ENCODE assay signal across 8 mouse cellular contexts in the genomic region with DNA sequence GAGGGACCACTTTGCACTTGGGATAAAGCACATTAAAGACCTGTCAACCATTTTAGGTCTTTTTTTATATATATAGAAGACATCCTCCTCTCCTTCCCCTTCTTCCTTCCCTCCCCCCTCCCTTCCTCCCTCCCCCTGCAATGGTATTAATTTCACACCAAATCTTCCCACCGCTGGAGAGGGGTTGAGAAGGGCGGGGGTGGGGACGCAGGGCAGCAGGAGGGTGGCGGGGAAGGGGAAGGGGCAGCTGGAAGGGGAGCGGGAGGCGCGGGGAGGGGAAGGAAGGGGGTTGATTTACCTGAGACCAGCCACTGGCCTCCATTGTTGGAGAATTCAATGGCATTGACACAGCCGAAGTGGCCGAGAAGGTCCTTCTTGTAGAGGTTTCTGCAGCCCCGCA. TPM values are rescaled to one million over a fixed set of nuclear protein-coding genes. Genes with fewer than 3 reads are reported as not detected.
A peak's percentile ranks its signal among the peaks of the same experiment; 100 is the strongest.
DNase-seq lines count a peak whose midpoint lies in the region; ATAC-seq lines count a peak whose summit lies in the region.

No protein-coding gene starts in this region.

- H3K4me2 ChIP-seq in forebrain, embryonic 11.5 days (ENCODE audit: low read depth, low read length, severe bottlenecking), result peak overlapping the region; percentile 69
- H3K4me2 ChIP-seq in liver, embryonic 15.5 days, result peak overlapping the region; percentile 95

- H3K4me1 ChIP-seq in forebrain, embryonic 11.5 days (replicated peaks; ENCODE audit: control insufficient read depth, insufficient read depth, low read length), result peaks cover 3% of the 10 kb centered on the region; the same call in 1 of the 2 replicates
- peaks cover 32% of the 10 kb centered on the region for H3K4me1 ChIP-seq in liver, embryonic 15.5 days (replicated peaks)

- WGBS in forebrain, embryonic 11.5 days, result 2% methylated on average over 9 of the region's 10 CpGs
- WGBS in liver, embryonic 15.5 days (ENCODE audit: insufficient replicate concordance), result 0% methylated on average over 10 of the region's 10 CpGs

- ATAC-seq in forebrain, embryonic 11.5 days (replicated peaks; ENCODE audit: low FRiP score), result peak; percentile 22; the same call in 1 of the 2 replicates
- ATAC-seq in liver, embryonic 15.5 days (ENCODE audit: insufficient read depth), result peak; percentile 9
- no peak for ATAC-seq in granulocyte monocyte progenitor cell, adult 5-6 weeks (replicated peaks; ENCODE audit: poor library complexity, severe bottlenecking)

- peak; percentile 14 for DNase-seq in kidney, adult 11 months
- no peak for DNase-seq in kidney, adult 9 months
- peak; percentile 11 for DNase-seq in ES-CJ7 (ENCODE audit: low read depth, low spot score)
- peak; percentile 72 for DNase-seq in forebrain, embryonic 11.5 days (ENCODE audit: low spot score)
- DNase-seq in layer of hippocampus, postnatal 36 days, result no peak
- no peak for DNase-seq in adrenal gland, postnatal 14 days

- peak overlapping the region; percentile 88 for H3K9ac ChIP-seq in forebrain, embryonic 11.5 days (ENCODE audit: low read length)
- H3K9ac ChIP-seq in liver, embryonic 15.5 days, result peak overlapping the region; percentile 76

- no peaks in the 10 kb centered on the region for H3K36me3 ChIP-seq in forebrain, embryonic 11.5 days (ENCODE audit: control insufficient read depth, insufficient read depth, low read length)
- H3K36me3 ChIP-seq in liver, embryonic 15.5 days (replicated peaks), result 0 out of 2 replicates have a peak, but pooled peaks cover 3% of the 10 kb centered on the region

- H3K27ac ChIP-seq in forebrain, embryonic 11.5 days (ENCODE audit: low read depth, low read length), result peak overlapping the region; percentile 94
- peak overlapping the region; percentile 75 for H3K27ac ChIP-seq in liver, embryonic 15.5 days (replicated peaks)

- no peaks in the 10 kb centered on the region for H3K27me3 ChIP-seq in forebrain, embryonic 11.5 days (ENCODE audit: control insufficient read depth, insufficient read depth, low read length)
- no peaks in the 10 kb centered on the region; the same call in 1 of the 2 replicates for H3K27me3 ChIP-seq in liver, embryonic 15.5 days

- H3K4me3 ChIP-seq in forebrain, embryonic 11.5 days (ENCODE audit: low read depth, low read length), result peak overlapping the region; percentile 91
- peak overlapping the region; percentile 79 for H3K4me3 ChIP-seq in liver, embryonic 15.5 days (replicated peaks)

- no peaks in the 10 kb centered on the region for H3K9me3 ChIP-seq in forebrain, embryonic 11.5 days (ENCODE audit: control insufficient read depth, low read length)
- no peaks in the 10 kb centered on the region for H3K9me3 ChIP-seq in liver, embryonic 15.5 days (replicated peaks)

RNA-seq across cellular contexts. Expression of gene Dcaf5, which starts 0.5 kb away (rescaled TPM):
- 12.5 and 14.6 TPM in 2 replicates for polyA plus RNA-seq in forebrain, embryonic 11.5 days (2014; fragmentation: Nextera tagmentation; extraction: Ambion mirVana)
- polyA plus RNA-seq in liver, embryonic 15.5 days (2015; fragmentation: Nextera tagmentation; extraction: Ambion mirVana), result 2.2 and 3.2 TPM in 2 replicates
- total RNA-seq in layer of hippocampus, postnatal 36 days (2021), result 10 to 100 TPM; 68.5 to 74.0 TPM
- total RNA-seq in granulocyte monocyte progenitor cell, adult 5-6 weeks (2014; fragmentation: Nextera tagmentation), result 11.9 and 12.9 TPM in 2 replicates
- total RNA-seq in granulocyte monocyte progenitor cell, adult 5-6 weeks (2017), result 14.2 and 14.4 TPM in 2 replicates
- 27.2 and 32.9 TPM in 2 replicates for total RNA-seq in adrenal gland, postnatal 14 days (2021)

RNA-seq across cellular contexts. Expression of gene Exd2, which starts 27.0 kb away (rescaled TPM):
- 49.5 and 51.7 TPM in 2 replicates for polyA plus RNA-seq in forebrain, embryonic 11.5 days (2014; fragmentation: Nextera tagmentation; extraction: Ambion mirVana)
- polyA plus RNA-seq in liver, embryonic 15.5 days (2015; fragmentation: Nextera tagmentation; extraction: Ambion mirVana), result 5.3 and 6.0 TPM in 2 replicates
- total RNA-seq in layer of hippocampus, postnatal 36 days (2021), result 100 to 1,000 TPM; 114 to 126 TPM
- total RNA-seq in granulocyte monocyte progenitor cell, adult 5-6 weeks (2014; fragmentation: Nextera tagmentation), result 13.8 and 20.0 TPM in 2 replicates
- total RNA-seq in granulocyte monocyte progenitor cell, adult 5-6 weeks (2017), result 9.9 and 11.2 TPM in 2 replicates
- 18.1 and 21.5 TPM in 2 replicates for total RNA-seq in adrenal gland, postnatal 14 days (2021)

Comparison
In these comparisons a context has a peak if more than half of its experiments do, and no peak if none do; other contexts are left out.
1. DNase-seq: peak in kidney, adult 11 months (single experiment), ES-CJ7 (single experiment) and forebrain, embryonic 11.5 days (single experiment); none in kidney, adult 9 months (single experiment), layer of hippocampus, postnatal 36 days (0 of 2) and adrenal gland, postnatal 14 days (single experiment).